Mouse (Mus musculus) brain, embryonic 14.5 days (tissue): Measurements from ENCODE around the gene Zfp169.

Source experiments
- CTCF ChIP-seq: fragments of 200-500 bp; IDR thresholded peaks from 2 replicates; pipeline ENCODE4 v1.5.1; 2012; ENCODE audit warnings: inconsistent platforms, mild to moderate bottlenecking, moderate library complexity, borderline replicate concordance; ENCODE audit not compliant: insufficient read depth, insufficient read length; ENCODE audit errors: extremely low read depth
- POLR2A ChIP-seq: fragments of 200-500 bp; IDR thresholded peaks from 2 replicates; pipeline ENCODE4 v1.6.1; 2012; ENCODE audit warnings: mild to moderate bottlenecking, inconsistent platforms, borderline replicate concordance; ENCODE audit not compliant: poor library complexity, insufficient read depth, insufficient read length, severe bottlenecking; ENCODE audit errors: extremely low read depth

DNA sequence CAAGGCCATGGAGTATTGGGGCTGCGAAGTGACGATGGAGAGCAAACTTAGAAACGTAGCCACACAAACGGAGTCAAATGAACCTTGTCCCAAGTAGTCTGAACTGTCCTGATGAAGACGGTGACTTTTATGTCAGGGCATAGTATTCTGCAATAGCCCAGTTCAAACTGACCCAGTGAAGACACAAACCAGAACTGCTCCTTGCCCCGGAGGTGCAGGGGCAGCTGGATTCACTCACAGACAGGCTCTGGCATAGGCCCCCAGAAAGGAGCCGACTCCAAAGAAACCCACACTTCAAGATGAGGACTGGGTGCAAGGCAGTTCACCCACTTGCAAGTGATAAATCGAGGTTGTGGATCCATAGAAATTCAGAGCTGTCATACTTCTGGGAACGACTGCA is 4.6 kb downstream of the Zfp169 start:
- TF ChIP-seq POLR2A (no peak), CTCF (no peak)
